Mouse (Mus musculus): ENCODE results near the gene Pde6d.

Gene Pde6d

DNA sequence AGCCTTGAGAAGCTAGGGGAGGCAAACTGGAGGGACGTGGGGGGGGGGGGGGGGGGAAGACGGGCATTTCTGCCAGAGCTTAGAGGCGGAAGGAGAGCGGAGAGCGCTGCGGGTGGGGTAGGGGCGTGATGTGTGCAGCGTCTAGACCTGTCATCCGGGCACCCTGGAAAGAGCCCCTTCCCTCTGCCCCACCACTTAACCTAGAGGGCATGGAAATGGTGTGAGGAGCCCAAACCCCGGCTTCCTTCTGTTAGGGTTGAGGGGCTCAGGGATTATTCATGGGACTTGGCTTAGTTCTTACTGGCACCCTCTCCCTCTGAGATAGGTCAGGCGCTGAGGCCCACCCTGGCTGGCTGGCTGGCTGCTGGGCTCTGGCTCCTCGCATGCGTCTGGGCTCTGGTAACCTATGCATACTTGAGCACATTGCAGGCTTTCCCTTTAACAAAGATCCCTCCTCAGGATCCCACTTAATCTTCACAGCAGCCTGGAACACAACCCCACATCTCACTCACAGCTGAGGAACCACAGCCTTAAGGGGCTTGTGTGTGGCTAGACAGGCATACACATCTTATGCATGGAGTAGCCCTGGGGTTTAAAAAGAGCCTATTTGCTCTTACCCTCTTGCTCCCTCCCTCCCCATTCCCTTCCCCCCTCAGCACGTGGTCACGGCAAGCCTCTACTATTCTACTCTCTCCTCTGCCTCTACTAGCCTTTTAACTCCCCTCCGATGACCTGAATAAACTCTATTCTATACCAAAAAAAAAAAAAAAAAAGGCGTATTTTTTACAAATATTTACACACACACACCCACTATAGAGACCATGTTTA is 80.0 kb downstream of the Pde6d start:
- peak; percentile 26 for DNase-seq

DNA sequence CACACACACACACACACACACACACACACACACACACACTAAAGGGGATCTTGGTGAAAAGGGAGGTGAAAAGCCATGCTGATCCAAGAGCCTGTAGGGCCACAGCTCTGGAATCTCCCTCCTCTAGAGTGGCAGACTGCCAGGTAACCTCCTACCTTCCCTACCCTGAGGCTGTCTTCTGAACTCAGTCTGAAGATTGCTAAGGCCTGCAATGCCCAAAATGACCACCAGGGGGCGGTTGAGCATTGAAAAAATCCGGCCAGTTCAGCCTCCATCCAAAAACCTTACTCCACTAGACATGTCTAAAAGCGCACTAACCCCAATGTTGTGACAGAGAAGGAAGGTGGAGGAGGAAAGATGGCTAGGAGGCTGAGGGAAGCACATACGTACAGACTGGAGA is 80.9 kb downstream of the Pde6d start:
- DNase-seq: peak; percentile 96

DNA sequence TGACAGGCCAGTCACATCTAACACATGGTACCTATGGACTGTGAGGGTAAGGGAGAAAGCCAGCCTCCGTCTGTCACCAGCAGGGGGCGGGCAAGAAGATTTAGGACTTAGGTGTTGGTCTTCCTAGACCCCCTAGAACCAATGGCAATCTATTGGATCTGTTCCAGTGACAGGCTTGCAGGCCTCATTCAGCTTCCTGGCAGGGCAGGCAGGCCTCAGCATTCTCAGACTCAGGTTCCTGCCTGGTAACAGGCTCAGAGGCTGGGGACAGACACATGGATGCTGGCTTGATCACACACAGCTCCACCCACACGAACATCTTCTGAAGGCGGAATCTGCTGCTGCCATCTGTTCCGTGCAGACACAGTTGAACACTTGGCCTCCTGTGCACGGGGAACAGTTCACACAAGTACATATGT is 81.3 kb downstream of the Pde6d start:
- peak; percentile 77 for DNase-seq

DNA sequence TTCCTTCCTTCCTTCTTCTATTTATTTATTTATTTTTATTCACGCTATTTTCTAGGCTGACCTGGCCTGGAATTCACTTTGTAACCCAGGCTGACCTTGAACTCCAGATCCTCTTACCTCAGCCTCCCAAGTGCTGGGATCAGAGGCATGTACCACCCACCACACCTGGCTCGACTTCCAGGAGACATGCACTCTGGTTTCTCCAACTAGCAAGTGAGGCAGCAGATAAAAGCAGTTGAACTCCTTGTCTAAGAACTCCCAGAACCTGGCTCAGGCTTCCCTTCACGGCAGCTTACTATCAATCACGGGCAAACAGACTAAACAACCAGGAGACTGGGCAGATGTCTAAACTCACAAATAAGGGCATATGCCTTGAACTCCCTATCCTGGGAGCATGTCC is 81.7 kb downstream of the Pde6d start:
- no peak for DNase-seq

DNA sequence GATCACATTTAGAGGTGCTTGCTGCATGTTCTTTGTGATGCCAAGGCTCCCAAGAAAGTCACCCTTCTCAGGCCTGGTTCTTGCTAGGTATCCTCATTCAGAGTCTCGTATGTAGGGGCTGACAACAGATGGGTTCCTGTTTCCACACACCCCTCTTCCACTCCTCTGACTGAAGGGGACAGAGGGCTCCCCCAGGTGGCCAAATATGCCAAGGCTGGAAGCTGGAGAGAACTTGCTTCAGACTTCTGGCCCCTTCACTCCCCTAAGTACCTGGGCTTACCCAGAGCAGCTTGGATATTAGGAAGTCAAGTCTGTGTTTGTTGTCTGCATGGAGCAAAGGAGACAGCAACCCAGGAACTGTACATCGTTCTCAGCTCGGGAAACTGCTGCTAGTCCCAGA is 82.5 kb downstream of the Pde6d start:
- peak; percentile 90 for DNase-seq

DNA sequence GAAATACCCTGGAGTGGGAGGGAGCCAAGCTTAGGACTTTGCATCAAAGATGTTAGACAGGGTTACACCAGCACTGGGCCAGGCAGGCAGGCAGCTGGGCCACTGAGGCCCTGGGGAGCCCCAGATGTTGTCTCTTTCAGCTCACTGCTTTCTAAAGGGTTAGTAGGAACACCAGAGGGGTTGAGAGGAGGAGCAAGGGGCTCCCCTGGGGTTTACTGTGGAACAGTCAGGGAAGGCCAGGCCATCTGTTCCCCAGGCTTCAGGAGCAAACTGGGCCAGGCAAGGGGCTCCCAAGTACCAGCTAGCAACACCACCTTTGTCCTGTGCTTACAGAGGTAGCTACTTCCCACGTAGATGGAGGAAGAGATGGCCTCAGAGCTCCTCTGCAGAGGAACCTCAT is 83.8 kb downstream of the Pde6d start:
- DNase-seq: no peak

DNA sequence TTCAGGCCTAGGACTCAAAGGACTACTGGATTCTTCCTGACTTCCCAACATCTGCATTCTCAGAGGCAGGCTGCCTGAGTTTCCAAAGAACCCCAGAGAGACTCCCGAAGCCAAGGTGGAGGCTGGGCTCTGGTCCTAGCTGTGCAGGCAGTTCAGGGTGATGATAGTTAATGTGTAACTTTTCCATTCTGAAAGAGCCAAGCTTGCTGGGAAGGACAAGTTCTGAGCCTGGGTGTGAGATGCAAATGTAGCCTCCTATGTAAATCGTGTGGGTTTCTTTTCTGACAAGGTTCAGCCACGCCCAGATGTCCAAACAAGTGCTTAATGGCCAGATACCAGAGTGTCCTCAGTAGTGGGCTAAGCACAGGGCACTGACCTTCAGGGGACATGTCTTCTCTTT is 84.4 kb downstream of the Pde6d start:
- peak; percentile 69 for DNase-seq

DNA sequence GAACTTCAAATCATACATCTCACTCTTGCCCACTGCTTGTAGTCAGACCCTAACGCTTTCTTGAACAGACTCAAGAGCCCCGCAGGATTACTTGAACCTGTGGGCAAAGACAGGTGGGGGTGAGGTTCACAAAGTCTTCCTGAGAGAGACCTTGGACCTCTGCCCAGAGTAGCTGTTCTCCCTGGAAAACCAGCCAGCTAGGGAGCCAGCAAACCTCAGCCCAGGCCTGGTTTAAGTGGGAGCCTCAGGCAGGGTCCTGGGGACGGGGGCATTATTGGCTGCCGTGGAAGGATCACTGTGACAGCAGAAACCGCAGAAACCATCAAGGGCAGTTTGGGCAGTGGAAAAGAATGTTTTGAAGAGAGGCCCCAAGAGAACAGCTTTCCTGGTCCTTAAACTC is 85.1 kb downstream of the Pde6d start:
- DNase-seq: peak; percentile 77

DNA sequence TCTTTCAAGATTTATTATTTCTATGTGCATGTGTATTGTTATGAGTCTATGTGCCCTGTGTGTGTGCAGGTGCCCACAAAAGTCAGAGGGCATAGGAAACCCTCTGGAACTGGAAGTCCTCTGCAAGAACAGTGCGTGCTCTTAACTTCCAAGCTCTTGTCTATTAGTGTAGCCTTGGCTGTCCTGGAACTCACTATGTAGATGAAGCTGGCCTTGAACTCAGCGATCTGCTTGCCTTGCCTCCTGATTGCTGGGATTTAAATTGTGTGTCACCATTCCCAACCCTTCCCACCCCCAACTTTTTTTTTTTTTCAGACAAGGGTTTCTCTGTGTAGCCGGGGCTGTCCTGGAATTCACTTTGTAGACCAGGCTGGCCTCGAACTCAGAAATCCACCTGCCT is 86.1 kb downstream of the Pde6d start:
- DNase-seq: no peak

DNA sequence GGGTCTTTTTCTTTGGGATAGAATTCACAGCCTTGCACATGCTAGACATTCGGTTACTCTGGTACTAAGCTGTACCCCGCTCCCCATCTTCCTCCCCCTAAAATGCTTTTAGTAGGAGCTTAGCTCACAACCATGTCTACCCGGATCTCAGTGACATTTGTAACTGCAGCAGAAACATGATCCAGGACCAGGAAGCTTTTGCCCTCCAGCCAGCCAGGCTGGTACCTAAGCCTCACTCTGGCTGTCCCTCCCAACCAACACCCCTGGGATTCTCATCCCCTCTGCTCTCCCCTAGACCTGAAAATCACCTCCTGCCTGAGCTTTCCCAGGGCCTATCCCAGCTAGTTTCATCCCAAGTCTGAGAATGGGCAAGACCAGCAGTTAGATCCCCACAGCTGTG is 88.6 kb downstream of the Pde6d start:
- no peak for DNase-seq
